Mouse (Mus musculus): ENCODE data around the gene Aldh1l2.

DNA sequence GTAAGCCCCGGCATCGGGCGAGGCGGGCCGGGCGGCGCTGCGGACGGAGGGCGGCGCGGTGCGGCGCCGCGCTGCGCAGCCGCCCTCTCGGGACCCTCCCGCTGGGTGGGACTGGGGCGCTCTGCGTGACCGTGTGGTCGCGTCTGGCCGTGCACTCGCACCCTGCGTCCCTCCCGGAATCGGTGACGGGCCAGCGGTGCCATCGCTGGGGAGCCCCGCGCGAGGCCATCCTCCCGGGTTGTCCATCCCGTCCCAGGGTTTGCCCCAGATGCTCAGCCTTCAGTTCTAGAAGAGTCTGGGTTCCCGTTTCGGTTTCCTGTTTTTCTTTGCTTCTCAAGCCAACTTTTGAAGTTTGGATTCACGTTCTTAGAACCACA is 10.2 kb upstream of the Aldh1l2 start:
- TF ChIP-seq CTCF (IDR thresholded peaks at IDR 0.05; ENCODE audit: low read depth) (peak; percentile 12; the same call in 1 of the 2 replicates), EP300 (optimal IDR thresholded peaks at IDR 0.05) (no peak)

Measured in stomach, postnatal 0 days (tissue).